Mouse (Mus musculus) liver, embryonic 11.5 days (tissue): ENCODE results near the gene Mvk. TPM values are rescaled to one million over a fixed set of nuclear protein-coding genes. Genes with fewer than 3 reads are reported as not detected.

Experiments used
- ATAC-seq: fragments of 200-750 bp; cut with Nextera tagmentation; replicated peaks from 2 replicates; pipeline ENCODE4 v1.8.0; 2017; ENCODE audit warnings: moderate number of reproducible peaks, mild to moderate bottlenecking, moderate TSS enrichment, moderate library complexity; ENCODE audit not compliant: low FRiP score
- DNase-seq: peaks from one replicate; pipeline ENCODE4 v3.0.0-alpha.2; 2017; ENCODE audit warnings: low spot score
- H3K27ac ChIP-seq: fragments of 300-500 bp; sonication (generic); 2 replicates; pipeline ENCODE4 v1.5.1; 2014; ENCODE audit warnings: mild to moderate bottlenecking, low read depth, low read length, control low read depth
- H3K27me3 ChIP-seq: fragments of 300-500 bp; sonication (generic); replicated peaks from 2 replicates; pipeline ENCODE4 v1.6.1; 2014; ENCODE audit warnings: low read length, mixed read lengths; ENCODE audit not compliant: control insufficient read depth, insufficient read depth
- H3K36me3 ChIP-seq: fragments of 300-500 bp; sonication (generic); 2 replicates; pipeline ENCODE4 v1.6.1; 2014; ENCODE audit warnings: mild to moderate bottlenecking, low read length, moderate library complexity, mixed read lengths; ENCODE audit not compliant: control insufficient read depth, insufficient read depth
- H3K4me1 ChIP-seq: fragments of 300-500 bp; sonication (generic); replicated peaks from 2 replicates; pipeline ENCODE4 v1.6.1; 2014; ENCODE audit warnings: low read length, mixed read lengths; ENCODE audit not compliant: control insufficient read depth, insufficient read depth
- H3K4me2 ChIP-seq: fragments of 300-500 bp; sonication (generic); 2 replicates; pipeline ENCODE4 v1.6.1; 2014; ENCODE audit warnings: mild to moderate bottlenecking, control low read depth, moderate library complexity
- H3K4me3 ChIP-seq: fragments of 300-500 bp; sonication (generic); 2 replicates; pipeline ENCODE4 v1.5.1; 2014; ENCODE audit warnings: low read depth, low read length, control low read depth
- H3K9ac ChIP-seq: fragments of 300-500 bp; sonication (generic); 2 replicates; pipeline ENCODE4 v1.6.1; 2014; ENCODE audit warnings: low read depth, low read length, control low read depth
- H3K9me3 ChIP-seq: fragments of 300-500 bp; sonication (generic); 2 replicates; pipeline ENCODE4 v1.6.1; 2016; ENCODE audit warnings: low read length, inconsistent platforms, mixed read lengths; ENCODE audit not compliant: control insufficient read depth
- WGBS: fragments of 180-500 bp; shearing (Covaris S2); extraction: QIAGEN DNeasy Blood & Tissue Kit; methylation state at CpG from one replicate; pipeline ENCODE4 v1.1.7; 2014; 5-methylcytosine and 5-hydroxymethylcytosine counted together
- polyA plus RNA-seq: library from polyadenylated mRNA; unstranded; fragments of >200 nt; fragmentation: Nextera tagmentation; extraction: Ambion mirVana; gene quantifications from 2 replicates; pipeline ENCODE4 v1.2.1, GENCODE M21; 2014

Gene Mvk
- 46.5 and 48.5 TPM in 2 replicates for polyA plus RNA-seq

DNA sequence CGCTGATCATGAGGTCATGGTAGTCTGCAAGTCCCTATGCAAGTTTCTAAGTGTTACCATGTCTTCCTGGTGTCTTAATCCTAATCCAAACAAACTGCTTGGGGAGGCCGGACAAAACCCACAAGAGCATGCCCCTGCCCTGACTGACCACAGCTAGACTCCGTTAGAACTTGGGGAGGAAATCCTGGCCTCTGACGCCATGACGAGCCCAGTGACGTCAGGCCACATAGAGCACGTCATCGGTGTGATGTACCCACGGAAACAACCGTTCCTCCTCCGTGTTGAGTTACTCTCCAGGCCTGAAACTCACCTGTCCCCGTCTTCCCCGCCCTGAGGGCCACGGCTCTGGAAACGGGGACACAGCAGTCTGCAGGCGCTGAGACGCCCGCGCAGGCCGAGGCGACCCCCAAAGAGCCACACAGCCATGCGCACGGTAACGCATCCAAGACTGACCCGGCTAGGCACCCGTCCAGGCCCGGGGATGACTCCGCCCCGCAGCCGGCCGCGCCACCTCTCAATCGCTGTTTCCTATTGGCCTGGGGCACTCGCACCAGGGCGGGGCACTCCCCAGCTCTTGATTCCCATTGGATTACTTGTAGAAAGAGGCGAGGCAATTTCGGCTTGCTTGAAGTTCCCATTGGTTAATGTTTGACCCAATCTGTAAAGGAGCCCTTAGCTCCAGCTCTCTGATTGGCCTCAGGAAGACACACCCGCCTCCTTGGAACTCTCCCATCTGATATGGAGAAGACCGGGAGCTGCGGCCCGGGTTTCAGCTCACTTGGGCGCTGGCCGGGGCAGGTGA, at the start of gene Mvk, which contains the start of gene Mmab:
Gene Mvk, plus strand, starts transcription at position 704 of the 802 bp plus-strand sequence.
Gene Mmab, minus strand, starts transcription at position 495 of the 802 bp plus-strand sequence.
- Histone ChIP-seq H3K27ac (peak within 1 kb of the TSS; percentile 56; the same call in 1 of the 2 replicates), H3K4me3 (peak within 1 kb of the TSS; percentile 62), H3K4me2 (peak within 1 kb of the TSS; percentile 81), H3K27me3 (no peaks in the 10 kb centered on the region), H3K9ac (peak within 1 kb of the TSS; percentile 68), H3K4me1 (peaks cover 14% of the 10 kb centered on the region; the same call in 1 of the 2 replicates), H3K9me3 (no peaks in the 10 kb centered on the region), H3K36me3 (peaks cover 4% of the 10 kb centered on the region; the same call in 1 of the 2 replicates)
- DNase-seq, result peak; percentile 98
- 2% methylated on average over 43 of the region's 43 CpGs for WGBS
- peak; percentile 98 for ATAC-seq

DNA sequence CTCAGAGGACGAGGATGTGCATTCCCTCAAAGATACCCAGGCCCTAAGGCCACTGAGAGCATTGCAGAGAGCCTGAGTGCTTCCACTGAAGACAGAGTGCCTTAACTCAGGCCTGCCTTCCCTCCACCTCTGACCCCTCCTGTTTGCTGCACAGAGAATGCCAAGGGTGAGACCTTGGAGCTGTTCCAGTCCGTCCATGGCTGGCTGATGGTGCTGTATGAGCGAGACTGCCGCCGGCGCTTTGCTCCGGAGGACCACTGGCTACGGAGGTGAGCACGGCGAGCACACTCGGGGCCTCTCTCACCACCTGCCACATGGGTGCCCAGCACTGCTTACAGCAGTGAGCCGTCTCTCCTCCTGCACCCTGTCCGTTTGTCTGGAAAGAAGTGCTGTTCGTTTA, 37.5 kb upstream of the Mvk start:
- no peak for ATAC-seq
- no peak overlapping the region for H3K9ac ChIP-seq
- H3K9me3 ChIP-seq, result no peaks in the 10 kb centered on the region
- no peak overlapping the region for H3K27ac ChIP-seq
- peaks cover 68% of the 10 kb centered on the region for H3K36me3 ChIP-seq
- no peak for DNase-seq
- WGBS, result 94% methylated on average over 14 of the region's 14 CpGs
- no peak overlapping the region for H3K4me2 ChIP-seq
- H3K4me1 ChIP-seq, result no peaks in the 10 kb centered on the region
- H3K4me3 ChIP-seq, result no peak overlapping the region
- no peaks in the 10 kb centered on the region for H3K27me3 ChIP-seq

DNA sequence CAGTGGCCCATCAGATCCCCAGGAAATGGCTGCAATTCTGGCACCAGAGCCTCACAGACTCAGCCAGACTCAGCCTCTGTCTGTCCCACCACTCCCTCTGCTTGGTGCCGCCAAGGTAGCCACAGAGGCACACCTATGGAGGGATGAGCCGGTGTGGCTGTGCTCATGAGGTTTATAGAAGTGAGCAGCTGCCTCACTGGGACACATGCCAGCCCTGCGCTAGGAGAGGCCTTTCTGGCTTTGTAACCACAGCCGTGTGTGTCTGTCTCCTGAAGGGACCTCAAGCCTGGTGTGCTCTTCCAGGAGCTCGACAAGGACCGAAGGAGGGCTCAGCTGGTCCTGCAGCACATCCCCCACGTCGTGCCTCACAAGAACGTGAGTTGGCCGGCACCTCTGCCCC, 36.8 kb upstream of the Mvk start:
- Histone ChIP-seq H3K36me3 (peaks cover 66% of the 10 kb centered on the region), H3K4me1 (0 out of 2 replicates have a peak, but pooled peaks cover 1% of the 10 kb centered on the region), H3K27ac (no peak overlapping the region), H3K27me3 (no peaks in the 10 kb centered on the region), H3K9me3 (no peaks in the 10 kb centered on the region), H3K4me3 (no peak overlapping the region), H3K4me2 (no peak overlapping the region), H3K9ac (no peak overlapping the region)
- ATAC-seq (no peak), DNase-seq (no peak)
- WGBS, result 93% methylated on average over 10 of the region's 10 CpGs

DNA sequence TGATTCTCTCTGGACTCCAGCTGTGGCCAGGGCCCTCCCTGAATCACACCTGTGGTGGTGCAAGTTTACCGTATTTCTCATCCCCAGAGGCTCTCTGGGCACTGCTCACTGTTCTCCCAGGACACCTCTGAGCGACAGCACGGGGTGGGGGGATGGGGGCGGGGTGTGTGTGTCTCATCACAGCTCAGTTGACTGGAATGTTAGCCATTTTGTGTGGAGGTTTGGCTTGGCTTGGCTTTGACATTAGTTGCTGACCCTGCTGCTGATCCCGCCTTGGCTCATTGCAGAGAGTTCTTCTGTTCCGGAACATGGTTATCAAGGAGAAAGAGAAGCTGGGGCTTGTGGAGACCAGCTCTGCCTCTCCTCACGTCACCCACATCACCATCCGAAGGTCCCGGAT, 36.3 kb upstream of the Mvk start:
- DNase-seq, result no peak

DNA sequence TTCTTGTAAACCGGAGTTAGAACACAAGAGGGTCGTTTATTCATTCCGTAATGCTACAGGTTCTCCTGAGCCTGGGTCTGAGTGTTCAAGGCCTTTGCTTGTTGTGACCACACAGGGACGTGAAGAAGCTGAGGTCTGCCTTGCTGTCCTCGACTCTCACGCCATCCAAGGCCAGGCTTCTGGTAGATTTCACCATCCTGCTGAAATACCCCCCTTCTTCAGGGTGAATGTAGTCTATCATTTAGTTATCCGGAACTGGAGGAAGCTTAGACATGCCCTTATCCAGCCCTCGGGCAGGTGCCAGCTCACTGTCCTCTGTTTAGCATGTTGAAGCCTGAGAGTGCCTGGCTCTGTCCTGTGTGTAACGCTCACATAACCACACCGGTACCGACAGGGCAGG, 35.2 kb upstream of the Mvk start:
- Histone ChIP-seq H3K27me3 (no peaks in the 10 kb centered on the region), H3K9me3 (no peaks in the 10 kb centered on the region), H3K36me3 (peaks cover 58% of the 10 kb centered on the region), H3K9ac (no peak overlapping the region), H3K4me1 (peaks cover 3% of the 10 kb centered on the region; the same call in 1 of the 2 replicates), H3K4me2 (no peak overlapping the region), H3K27ac (no peak overlapping the region), H3K4me3 (no peak overlapping the region)
- 93% methylated on average over 11 of the region's 11 CpGs for WGBS
- no peak for ATAC-seq
- DNase-seq, result no peak

More for the DNA sequence above, 36.3 kb upstream of the Mvk start:
- Histone ChIP-seq H3K4me1 (0 out of 2 replicates have a peak, but pooled peaks cover 3% of the 10 kb centered on the region), H3K27ac (no peak overlapping the region), H3K9me3 (no peaks in the 10 kb centered on the region), H3K36me3 (peaks cover 63% of the 10 kb centered on the region), H3K27me3 (no peaks in the 10 kb centered on the region), H3K4me3 (no peak overlapping the region), H3K4me2 (no peak overlapping the region), H3K9ac (no peak overlapping the region)
- no peak for ATAC-seq
- 92% methylated on average over 9 of the region's 9 CpGs for WGBS

DNA sequence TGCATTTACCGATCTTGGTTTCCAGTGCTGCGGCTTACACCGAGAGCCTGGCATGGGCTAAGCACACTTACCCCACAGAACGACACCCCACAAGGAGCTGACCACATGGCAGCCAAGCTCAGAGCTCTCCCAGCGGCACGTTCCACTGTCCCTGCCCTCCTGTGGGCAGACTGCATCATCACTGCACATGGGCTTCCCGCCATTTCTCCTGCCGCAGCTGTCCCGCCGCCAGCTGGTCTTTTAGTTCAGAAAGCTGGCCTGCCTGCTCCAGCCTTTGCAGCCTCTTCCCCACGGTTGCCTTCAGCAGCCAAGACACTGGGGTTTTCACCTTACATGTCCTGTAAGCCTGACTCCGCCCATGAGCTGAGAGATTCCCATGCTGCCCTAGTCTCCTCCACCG, 33.6 kb upstream of the Mvk start:
- no peaks in the 10 kb centered on the region for H3K27me3 ChIP-seq
- H3K9me3 ChIP-seq, result no peaks in the 10 kb centered on the region
- H3K9ac ChIP-seq, result no peak overlapping the region
- peaks cover 53% of the 10 kb centered on the region for H3K36me3 ChIP-seq
- H3K27ac ChIP-seq, result no peak overlapping the region
- H3K4me3 ChIP-seq, result no peak overlapping the region
- DNase-seq (no peak), ATAC-seq (no peak)
- H3K4me1 ChIP-seq, result peaks cover 3% of the 10 kb centered on the region; the same call in 1 of the 2 replicates
- H3K4me2 ChIP-seq, result no peak overlapping the region
- WGBS, result 93% methylated on average over 13 of the region's 13 CpGs

DNA sequence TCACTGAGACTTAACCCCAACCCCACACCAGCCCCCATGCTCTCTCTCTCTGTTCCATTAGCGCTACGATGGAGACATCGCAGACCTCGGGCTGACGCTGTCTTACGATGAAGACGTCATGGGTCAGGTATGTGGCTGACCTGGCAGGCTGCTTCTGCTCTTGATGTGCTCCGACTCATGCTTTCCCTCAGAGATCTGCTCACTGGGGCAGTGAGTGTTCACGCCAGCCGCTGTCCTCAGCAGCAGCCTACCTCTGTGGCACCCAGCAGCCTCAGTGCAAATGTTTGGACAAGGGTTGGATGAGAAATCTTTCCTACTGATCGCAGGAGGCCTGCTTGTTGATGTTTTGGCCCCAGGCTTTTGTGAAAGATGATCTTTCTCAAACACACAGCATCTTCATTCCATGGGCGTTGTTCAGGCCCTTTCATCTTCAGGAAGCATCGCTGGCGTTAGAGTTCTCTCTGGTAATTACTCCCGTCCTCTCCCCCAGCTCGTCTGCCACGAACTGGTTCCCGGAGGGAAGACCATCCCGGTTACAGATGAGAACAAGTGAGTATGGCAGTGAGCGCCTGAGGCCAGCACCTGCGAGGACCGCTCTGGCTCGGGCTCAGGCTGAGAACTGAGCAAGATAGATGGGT, 31.6 kb upstream of the Mvk start:
- H3K4me3 ChIP-seq, result no peak overlapping the region
- ATAC-seq (no peak), DNase-seq (no peak)
- no peak overlapping the region for H3K9ac ChIP-seq
- H3K27me3 ChIP-seq, result no peaks in the 10 kb centered on the region
- H3K4me2 ChIP-seq, result no peak overlapping the region
- H3K9me3 ChIP-seq, result no peaks in the 10 kb centered on the region
- peaks cover 41% of the 10 kb centered on the region for H3K36me3 ChIP-seq
- no peak overlapping the region for H3K27ac ChIP-seq
- WGBS, result 75% methylated on average over 23 of the region's 23 CpGs
- peaks cover 3% of the 10 kb centered on the region; the same call in 1 of the 2 replicates for H3K4me1 ChIP-seq

DNA sequence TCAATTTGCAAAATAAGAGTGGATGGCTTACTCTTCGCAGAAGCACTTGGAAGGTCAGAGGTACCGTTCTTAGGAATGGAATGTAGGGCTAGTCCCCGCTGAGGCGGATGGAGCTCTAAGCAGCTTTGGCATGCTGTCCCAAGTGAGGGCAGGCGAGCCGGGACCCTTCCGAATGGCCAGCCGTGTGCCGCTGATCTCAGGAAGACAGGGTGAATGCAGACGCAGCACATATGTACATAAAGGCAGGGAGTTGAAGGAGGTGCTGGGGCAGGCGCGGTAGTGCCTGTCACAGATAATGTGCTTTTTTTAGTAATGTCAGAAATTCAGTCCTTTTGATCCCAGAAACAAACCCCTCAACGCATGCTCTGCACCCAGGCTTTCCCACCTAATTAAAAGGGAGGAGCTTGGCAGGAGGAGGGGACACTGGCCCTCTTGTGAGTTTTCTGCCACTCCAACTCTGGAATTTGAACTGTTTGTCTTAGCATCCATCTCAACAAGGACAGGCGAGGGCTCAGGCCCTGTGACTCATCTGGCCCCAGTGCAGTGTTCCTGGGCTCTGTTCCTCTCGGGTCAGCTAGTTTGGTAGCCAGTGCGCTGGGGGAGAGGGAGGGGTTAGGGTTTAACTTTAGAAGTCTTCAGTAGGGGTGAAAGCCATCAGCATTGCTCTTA, 30.9 kb upstream of the Mvk start:
- ATAC-seq, result no peak
- H3K4me2 ChIP-seq, result no peak overlapping the region
- no peak overlapping the region for H3K9ac ChIP-seq
- no peaks in the 10 kb centered on the region for H3K27me3 ChIP-seq
- 76% methylated on average over 16 of the region's 16 CpGs for WGBS
- H3K9me3 ChIP-seq, result no peaks in the 10 kb centered on the region
- no peak overlapping the region for H3K27ac ChIP-seq
- peaks cover 41% of the 10 kb centered on the region for H3K36me3 ChIP-seq
- peaks cover 3% of the 10 kb centered on the region; the same call in 1 of the 2 replicates for H3K4me1 ChIP-seq
- DNase-seq, result no peak
- no peak overlapping the region for H3K4me3 ChIP-seq
